Mouse (Mus musculus): ENCODE data around the gene Nipal4.
A peak's percentile ranks its signal among the peaks of the same experiment; 100 is the strongest.

Nipal4 gene

DNA sequence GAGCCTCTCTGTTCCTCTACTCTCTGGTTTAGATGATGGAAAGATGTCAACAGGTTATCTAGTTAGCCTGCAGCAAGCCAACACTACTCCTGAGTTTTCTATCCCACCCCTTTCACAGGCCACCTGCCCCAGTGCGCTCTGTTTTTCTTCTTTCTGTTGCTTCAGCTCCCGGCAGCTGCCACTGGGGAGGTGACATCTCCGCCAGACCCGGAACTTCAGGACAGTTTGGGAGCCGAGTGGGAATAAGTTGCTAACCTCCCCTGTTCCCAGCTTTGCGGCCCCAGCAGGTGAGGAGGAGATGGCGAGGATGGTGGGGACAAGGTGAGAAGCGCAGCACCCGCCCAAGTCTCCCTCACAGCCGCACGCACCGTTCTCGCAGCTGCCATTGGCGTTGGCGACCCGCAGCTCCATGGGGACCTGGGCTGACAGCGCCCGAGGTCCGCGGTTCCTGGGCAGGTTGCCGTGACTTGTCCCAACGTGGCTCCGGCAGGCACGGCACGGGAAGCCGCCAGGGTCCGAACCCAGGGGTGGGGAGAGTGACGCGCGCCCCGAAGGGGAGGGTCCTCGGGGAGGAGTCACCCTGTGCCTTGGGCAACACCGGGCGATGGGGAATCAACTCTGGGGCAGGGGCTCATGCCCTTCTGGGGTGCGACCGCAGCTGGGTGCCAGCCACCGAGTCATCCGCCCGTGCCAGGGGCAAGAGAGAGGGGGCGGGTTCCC is at the start of gene Nipal4:
TSS of gene Nipal4 (minus strand) at position 643 of the 720 bp plus-strand sequence.
- Histone ChIP-seq H3K36me3 (ENCODE audit: control insufficient read depth, insufficient read depth, low read length, poor library complexity, severe bottlenecking) (no peaks in the 10 kb centered on the region), H3K27me3 (ENCODE audit: control insufficient read depth, insufficient read depth, low read length, poor library complexity, severe bottlenecking) (no peaks in the 10 kb centered on the region)
- peak; percentile 12 for DNase-seq (ENCODE audit: low read depth, low spot score)

- Histone ChIP-seq H3K27me3 (ENCODE audit: control insufficient read depth, insufficient read depth, low read length, poor library complexity, severe bottlenecking) (no peaks in the 10 kb centered on the region), H3K36me3 (ENCODE audit: control insufficient read depth, insufficient read depth, low read length, poor library complexity, severe bottlenecking) (peaks cover 9% of the 10 kb centered on the region)
- DNase-seq (ENCODE audit: low read depth, low spot score), result peak; percentile 88
These were observed 49.0 kb upstream of the Nipal4 start for GRCm38 (mm10) chr11:46215354-46215753.

DNA sequence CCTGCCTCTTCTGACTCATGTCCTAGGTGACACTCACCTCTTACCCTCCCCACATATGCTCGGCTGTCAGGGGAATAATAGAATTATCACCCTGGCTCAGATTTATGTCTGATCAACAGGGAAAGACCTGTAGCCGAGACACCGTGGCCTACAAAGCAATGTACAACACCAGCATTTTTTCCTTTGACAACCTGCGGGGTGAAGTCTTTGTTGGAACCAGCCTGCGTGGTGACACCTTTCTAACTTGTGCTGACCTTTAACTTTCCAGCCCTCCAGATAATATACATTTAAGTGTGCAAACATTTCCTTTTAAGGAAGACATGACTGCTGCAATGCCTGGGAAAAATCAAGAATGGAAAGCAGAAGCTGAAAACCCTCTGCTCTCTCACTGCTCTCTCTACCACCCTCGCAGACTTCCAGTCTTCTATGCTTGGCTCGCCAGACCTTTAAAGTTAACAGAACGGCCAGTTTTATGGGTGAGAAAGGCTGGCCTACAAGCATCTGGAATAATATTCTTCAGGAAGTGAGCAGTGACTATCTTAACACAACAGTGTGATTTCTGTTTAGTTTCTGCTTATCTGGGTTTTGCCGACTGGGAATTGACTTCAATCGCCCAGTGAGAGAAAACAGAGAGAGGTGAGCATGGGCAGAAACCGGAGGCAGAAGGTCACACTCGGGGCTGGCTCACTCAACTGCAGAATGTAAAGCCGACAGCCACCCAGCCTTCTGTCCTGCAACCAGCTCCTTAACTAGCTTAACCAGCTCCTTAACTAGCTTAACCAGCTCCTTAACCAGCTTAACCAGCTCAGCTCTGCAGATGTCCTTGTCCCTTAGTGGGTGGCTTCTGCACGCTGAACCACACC is 48.3 kb upstream of the Nipal4 start:
- H3K27me3 ChIP-seq (ENCODE audit: control insufficient read depth, insufficient read depth, low read length, poor library complexity, severe bottlenecking), result no peaks in the 10 kb centered on the region
- H3K36me3 ChIP-seq (ENCODE audit: control insufficient read depth, insufficient read depth, low read length, poor library complexity, severe bottlenecking), result peaks cover 7% of the 10 kb centered on the region
- DNase-seq (ENCODE audit: low read depth, low spot score), result no peak

- Histone ChIP-seq H3K36me3 (ENCODE audit: control insufficient read depth, insufficient read depth, low read length, poor library complexity, severe bottlenecking) (peaks cover 7% of the 10 kb centered on the region), H3K27me3 (ENCODE audit: control insufficient read depth, insufficient read depth, low read length, poor library complexity, severe bottlenecking) (no peaks in the 10 kb centered on the region)
- DNase-seq (ENCODE audit: low read depth, low spot score), result no peak
These were observed 47.5 kb upstream of the Nipal4 start for GRCm38 (mm10) chr11:46213844-46214243.

GRCm38 (mm10) chr11:46211858-46212257 is 45.5 kb upstream of the Nipal4 start:
- no peak for DNase-seq (ENCODE audit: low read depth, low spot score)
- Histone ChIP-seq H3K27me3 (ENCODE audit: control insufficient read depth, insufficient read depth, low read length, poor library complexity, severe bottlenecking) (no peaks in the 10 kb centered on the region), H3K36me3 (ENCODE audit: control insufficient read depth, insufficient read depth, low read length, poor library complexity, severe bottlenecking) (peaks cover 16% of the 10 kb centered on the region)

- Histone ChIP-seq H3K36me3 (ENCODE audit: control insufficient read depth, insufficient read depth, low read length, poor library complexity, severe bottlenecking) (peaks cover 23% of the 10 kb centered on the region), H3K27me3 (ENCODE audit: control insufficient read depth, insufficient read depth, low read length, poor library complexity, severe bottlenecking) (no peaks in the 10 kb centered on the region)
- DNase-seq (ENCODE audit: low read depth, low spot score), result no peak
These were observed 43.6 kb upstream of the Nipal4 start for GRCm38 (mm10) chr11:46209884-46210283.

- DNase-seq (ENCODE audit: low read depth, low spot score), result no peak
- Histone ChIP-seq H3K27me3 (ENCODE audit: control insufficient read depth, insufficient read depth, low read length, poor library complexity, severe bottlenecking) (no peaks in the 10 kb centered on the region), H3K36me3 (ENCODE audit: control insufficient read depth, insufficient read depth, low read length, poor library complexity, severe bottlenecking) (peaks cover 26% of the 10 kb centered on the region)
These were observed 39.5 kb upstream of the Nipal4 start for GRCm38 (mm10) chr11:46205639-46206409.

- DNase-seq (ENCODE audit: low read depth, low spot score), result no peak
- Histone ChIP-seq H3K27me3 (ENCODE audit: control insufficient read depth, insufficient read depth, low read length, poor library complexity, severe bottlenecking) (no peaks in the 10 kb centered on the region), H3K36me3 (ENCODE audit: control insufficient read depth, insufficient read depth, low read length, poor library complexity, severe bottlenecking) (peaks cover 32% of the 10 kb centered on the region)
These were observed 38.5 kb upstream of the Nipal4 start for GRCm38 (mm10) chr11:46204841-46205240.

DNA sequence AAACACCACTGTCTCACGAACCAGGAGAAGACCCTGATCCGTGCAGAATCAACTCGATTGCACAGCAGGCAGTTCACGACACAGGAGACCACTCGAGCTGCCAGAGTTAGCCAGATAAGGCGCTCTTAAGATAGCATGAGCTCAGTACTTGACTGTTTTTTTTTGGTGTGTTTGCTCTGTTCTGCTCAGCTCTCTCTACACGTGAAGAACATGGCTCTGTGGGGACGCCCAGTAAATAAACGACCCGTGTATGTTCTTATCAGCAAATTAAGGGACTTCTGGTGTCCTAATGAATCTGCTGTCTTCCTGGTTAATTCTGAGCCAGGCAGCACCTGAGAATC is 36.2 kb upstream of the Nipal4 start:
- Histone ChIP-seq H3K36me3 (ENCODE audit: control insufficient read depth, insufficient read depth, low read length, poor library complexity, severe bottlenecking) (peaks cover 36% of the 10 kb centered on the region), H3K27me3 (ENCODE audit: control insufficient read depth, insufficient read depth, low read length, poor library complexity, severe bottlenecking) (no peaks in the 10 kb centered on the region)
- DNase-seq (ENCODE audit: low read depth, low spot score), result no peak

DNA sequence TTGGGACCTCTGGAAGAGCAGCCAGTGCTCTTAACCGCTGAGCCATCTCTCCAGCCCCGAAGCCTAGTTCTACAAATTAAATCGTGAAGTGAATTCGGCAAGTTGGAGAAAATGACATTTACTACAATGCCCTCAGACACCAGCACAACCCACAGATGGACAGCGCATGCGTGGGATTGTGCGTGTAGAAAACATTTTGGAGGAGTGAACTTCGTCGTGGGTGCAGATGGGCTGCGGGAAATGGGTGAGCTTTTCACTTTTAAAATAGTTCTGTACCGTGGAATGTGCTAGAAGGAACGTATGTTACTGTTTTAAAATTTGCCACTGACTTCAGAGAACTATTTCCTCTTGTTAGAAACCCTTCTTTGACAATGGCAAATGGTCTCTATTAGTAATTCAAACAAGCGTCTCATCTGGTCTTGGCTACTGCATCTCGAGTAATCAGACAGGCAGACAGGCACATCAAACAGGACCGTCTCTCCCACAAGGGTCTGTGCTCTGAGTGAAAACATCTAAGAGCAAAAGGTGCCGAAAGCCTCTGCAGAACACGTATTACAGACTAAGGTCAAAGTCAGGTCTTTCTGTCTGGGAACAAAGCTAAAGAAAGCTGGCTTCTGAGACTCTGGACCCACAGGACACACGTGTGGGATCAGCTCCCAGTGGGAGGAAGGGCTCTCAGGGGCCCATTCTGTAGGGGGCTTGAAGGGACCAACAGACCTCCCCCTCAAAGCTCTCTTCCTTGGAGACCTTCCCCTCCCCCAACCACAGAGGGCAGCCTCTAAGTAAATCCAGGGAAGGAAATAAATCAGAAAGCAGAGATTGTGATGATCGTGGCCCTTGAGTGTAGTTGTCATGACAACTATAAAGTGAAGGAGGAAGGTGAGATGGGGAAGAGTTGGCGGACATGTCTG is 35.6 kb upstream of the Nipal4 start:
- Histone ChIP-seq H3K36me3 (ENCODE audit: control insufficient read depth, insufficient read depth, low read length, poor library complexity, severe bottlenecking) (peaks cover 34% of the 10 kb centered on the region), H3K27me3 (ENCODE audit: control insufficient read depth, insufficient read depth, low read length, poor library complexity, severe bottlenecking) (no peaks in the 10 kb centered on the region)
- DNase-seq (ENCODE audit: low read depth, low spot score), result no peak

DNA sequence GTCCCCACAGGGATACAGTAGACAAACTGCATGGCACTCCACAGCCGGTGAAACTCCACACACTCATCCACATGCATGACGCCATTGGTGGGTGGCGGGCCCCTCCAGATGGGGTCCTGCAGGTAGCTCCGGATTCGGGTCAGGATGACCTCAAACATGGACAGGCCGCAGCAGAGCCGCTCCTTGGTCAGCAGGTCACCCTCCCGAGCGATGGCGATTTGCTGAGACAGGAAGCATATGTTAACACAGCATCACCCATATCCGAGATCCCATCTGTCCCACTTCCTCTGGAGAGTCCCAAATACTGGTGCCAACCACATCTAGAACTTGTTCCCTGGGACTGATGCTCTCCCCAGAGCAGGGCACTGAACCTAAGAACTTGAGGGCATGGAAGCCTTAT is 34.4 kb upstream of the Nipal4 start:
- no peak for DNase-seq (ENCODE audit: low read depth, low spot score)
- Histone ChIP-seq H3K27me3 (ENCODE audit: control insufficient read depth, insufficient read depth, low read length, poor library complexity, severe bottlenecking) (no peaks in the 10 kb centered on the region), H3K36me3 (ENCODE audit: control insufficient read depth, insufficient read depth, low read length, poor library complexity, severe bottlenecking) (peaks cover 29% of the 10 kb centered on the region)

- Histone ChIP-seq H3K36me3 (ENCODE audit: control insufficient read depth, insufficient read depth, low read length, poor library complexity, severe bottlenecking) (peaks cover 17% of the 10 kb centered on the region), H3K27me3 (ENCODE audit: control insufficient read depth, insufficient read depth, low read length, poor library complexity, severe bottlenecking) (no peaks in the 10 kb centered on the region)
- DNase-seq (ENCODE audit: low read depth, low spot score), result no peak
These were observed 27.9 kb upstream of the Nipal4 start for GRCm38 (mm10) chr11:46194175-46194574.

DNA sequence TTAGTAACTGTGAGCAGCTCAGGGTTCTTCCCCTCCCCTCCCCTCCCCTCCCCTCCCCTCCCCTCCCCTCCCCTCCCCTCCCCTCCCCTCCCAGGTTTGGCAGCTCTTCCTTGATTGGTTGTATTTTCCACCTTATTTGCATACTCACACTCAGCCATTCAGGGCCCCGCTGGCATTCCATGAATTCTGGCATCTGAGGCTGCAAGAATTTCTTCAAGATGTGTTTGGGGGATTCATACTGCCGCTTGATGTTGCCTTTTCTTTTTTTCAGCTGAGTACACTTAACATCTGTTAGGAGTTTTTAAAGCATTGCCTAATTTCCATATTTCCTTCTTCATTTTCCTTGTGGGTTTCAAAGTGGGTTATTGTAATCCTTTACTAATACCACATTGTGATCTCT is 22.0 kb upstream of the Nipal4 start:
- H3K27me3 ChIP-seq (ENCODE audit: control insufficient read depth, insufficient read depth, low read length, poor library complexity, severe bottlenecking), result no peaks in the 10 kb centered on the region
- H3K36me3 ChIP-seq (ENCODE audit: control insufficient read depth, insufficient read depth, low read length, poor library complexity, severe bottlenecking), result peaks cover 6% of the 10 kb centered on the region; the same call in 1 of the 2 replicates
- no peak for DNase-seq (ENCODE audit: low read depth, low spot score)

DNA sequence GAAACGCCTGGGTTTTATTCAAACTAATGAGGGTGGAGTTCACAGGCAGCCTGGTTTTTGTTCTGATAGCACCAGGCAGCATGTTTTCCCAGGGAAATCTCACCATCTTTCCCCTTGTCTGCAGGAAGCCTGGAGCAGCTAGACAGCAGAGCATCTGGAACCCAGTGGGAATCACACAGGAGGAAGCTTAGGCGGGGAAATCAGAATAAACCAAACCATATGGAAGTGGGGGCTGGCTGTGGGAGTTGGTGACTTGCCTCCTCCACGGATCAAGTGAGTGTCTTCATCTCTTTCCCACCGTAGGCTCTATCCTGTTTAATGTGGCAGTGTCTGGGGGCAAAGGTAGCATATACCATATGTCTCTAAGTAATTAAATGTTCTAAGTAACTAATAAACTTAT is 19.2 kb upstream of the Nipal4 start:
- Histone ChIP-seq H3K36me3 (ENCODE audit: control insufficient read depth, insufficient read depth, low read length, poor library complexity, severe bottlenecking) (no peaks in the 10 kb centered on the region), H3K27me3 (ENCODE audit: control insufficient read depth, insufficient read depth, low read length, poor library complexity, severe bottlenecking) (no peaks in the 10 kb centered on the region)
- no peak for DNase-seq (ENCODE audit: low read depth, low spot score)
